Mouse (Mus musculus): ENCODE results near the gene Olfr618. TPM values are rescaled to one million over a fixed set of nuclear protein-coding genes. Genes with fewer than 3 reads are reported as not detected.

Gene Olfr618
- polyA plus RNA-seq, 1 experiment from 2014 or later: not detected

Small RNA genes lying within 50 kb of the gene (microRNA-seq; reads per million reads assigned to microRNA genes)
- not detected for gene Gm26506

Other genes with a start within 250 kb of the Olfr618 start
- gene Olfr600, start 240.4 kb upstream of the Olfr618 start, polyA plus RNA-seq (2015; fragmentation: Nextera tagmentation; extraction: Ambion mirVana): not detected in 2 replicates
- gene Olfr601, start 227.4 kb upstream of the Olfr618 start, polyA plus RNA-seq (2015; fragmentation: Nextera tagmentation; extraction: Ambion mirVana): not detected in 2 replicates
- not detected in 2 replicates for gene Olfr603, start 203.9 kb upstream of the Olfr618 start, polyA plus RNA-seq (2015; fragmentation: Nextera tagmentation; extraction: Ambion mirVana)
- not detected in 2 replicates for gene Usp17lc, start 175.0 kb upstream of the Olfr618 start, polyA plus RNA-seq (2015; fragmentation: Nextera tagmentation; extraction: Ambion mirVana)
- gene Olfr605, start 144.7 kb upstream of the Olfr618 start, polyA plus RNA-seq (2015; fragmentation: Nextera tagmentation; extraction: Ambion mirVana): not detected in 2 replicates
- not detected in 2 replicates for gene Olfr606, start 141.1 kb upstream of the Olfr618 start, polyA plus RNA-seq (2015; fragmentation: Nextera tagmentation; extraction: Ambion mirVana)
- not detected in 2 replicates for gene Olfr607, start 126.0 kb upstream of the Olfr618 start, polyA plus RNA-seq (2015; fragmentation: Nextera tagmentation; extraction: Ambion mirVana)
- gene Olfr608, start 120.2 kb upstream of the Olfr618 start, polyA plus RNA-seq (2015; fragmentation: Nextera tagmentation; extraction: Ambion mirVana): not detected in 2 replicates
- not detected in 2 replicates for gene Olfr609, start 92.0 kb upstream of the Olfr618 start, polyA plus RNA-seq (2015; fragmentation: Nextera tagmentation; extraction: Ambion mirVana)
- gene Olfr610, start 78.0 kb upstream of the Olfr618 start, polyA plus RNA-seq (2015; fragmentation: Nextera tagmentation; extraction: Ambion mirVana): not detected in 2 replicates
- gene Olfr611, start 69.3 kb upstream of the Olfr618 start, polyA plus RNA-seq (2015; fragmentation: Nextera tagmentation; extraction: Ambion mirVana): not detected in 2 replicates
- gene Olfr612, start 47.4 kb upstream of the Olfr618 start, polyA plus RNA-seq (2015; fragmentation: Nextera tagmentation; extraction: Ambion mirVana): not detected in 2 replicates
- not detected in 2 replicates for gene Olfr613, start 42.0 kb upstream of the Olfr618 start, polyA plus RNA-seq (2015; fragmentation: Nextera tagmentation; extraction: Ambion mirVana)
- gene Olfr615, start 34.0 kb upstream of the Olfr618 start, polyA plus RNA-seq (2015; fragmentation: Nextera tagmentation; extraction: Ambion mirVana): not detected in 2 replicates
- gene Olfr616, start 21.0 kb upstream of the Olfr618 start, polyA plus RNA-seq (2015; fragmentation: Nextera tagmentation; extraction: Ambion mirVana): not detected in 2 replicates
- not detected in 2 replicates for gene Olfr617, start 17.0 kb upstream of the Olfr618 start, polyA plus RNA-seq (2015; fragmentation: Nextera tagmentation; extraction: Ambion mirVana)
- not detected in 2 replicates for gene Olfr619, start 10.5 kb downstream of the Olfr618 start, polyA plus RNA-seq (2015; fragmentation: Nextera tagmentation; extraction: Ambion mirVana)
- gene Olfr620, start 22.4 kb downstream of the Olfr618 start, polyA plus RNA-seq (2015; fragmentation: Nextera tagmentation; extraction: Ambion mirVana): not detected in 2 replicates
- not detected in 2 replicates for gene Olfr622, start 52.6 kb downstream of the Olfr618 start, polyA plus RNA-seq (2015; fragmentation: Nextera tagmentation; extraction: Ambion mirVana)
- not detected in 2 replicates for gene Olfr623, start 73.6 kb downstream of the Olfr618 start, polyA plus RNA-seq (2015; fragmentation: Nextera tagmentation; extraction: Ambion mirVana)
- gene Olfr624, start 81.1 kb downstream of the Olfr618 start, polyA plus RNA-seq (2015; fragmentation: Nextera tagmentation; extraction: Ambion mirVana): 0.04 TPM in 2 replicates
- not detected in 2 replicates for gene Olfr625-ps1, start 92.6 kb downstream of the Olfr618 start, polyA plus RNA-seq (2015; fragmentation: Nextera tagmentation; extraction: Ambion mirVana)
- not detected in 2 replicates for gene Olfr243, start 124.6 kb downstream of the Olfr618 start, polyA plus RNA-seq (2015; fragmentation: Nextera tagmentation; extraction: Ambion mirVana)
- gene Olfr628, start 140.3 kb downstream of the Olfr618 start, polyA plus RNA-seq (2015; fragmentation: Nextera tagmentation; extraction: Ambion mirVana): not detected in 2 replicates
- gene Olfr629, start 154.8 kb downstream of the Olfr618 start, polyA plus RNA-seq (2015; fragmentation: Nextera tagmentation; extraction: Ambion mirVana): not detected in 2 replicates
- gene Olfr630, start 167.2 kb downstream of the Olfr618 start, polyA plus RNA-seq (2015; fragmentation: Nextera tagmentation; extraction: Ambion mirVana): not detected in 2 replicates
- not detected in 2 replicates for gene Olfr69, start 181.5 kb downstream of the Olfr618 start, polyA plus RNA-seq (2015; fragmentation: Nextera tagmentation; extraction: Ambion mirVana)
- gene Olfr68, start 189.6 kb downstream of the Olfr618 start, polyA plus RNA-seq (2015; fragmentation: Nextera tagmentation; extraction: Ambion mirVana): not detected in 2 replicates
- gene Olfr67, start 201.7 kb downstream of the Olfr618 start, polyA plus RNA-seq (2015; fragmentation: Nextera tagmentation; extraction: Ambion mirVana): not detected in 2 replicates
- 1,031 and 1,160 TPM in 2 replicates for gene Hbb-bt, start 223.9 kb downstream of the Olfr618 start, polyA plus RNA-seq (2015; fragmentation: Nextera tagmentation; extraction: Ambion mirVana)
- gene Hbb-bs, start 238.0 kb downstream of the Olfr618 start, polyA plus RNA-seq (2015; fragmentation: Nextera tagmentation; extraction: Ambion mirVana): 2,098 and 2,335 TPM in 2 replicates